Mouse (Mus musculus) kidney, adult 2 months (tissue): ENCODE results near the gene Psma6.

Source experiments
- CTCF ChIP-seq: fragments of 200-500 bp; conservative IDR thresholded peaks from 2 replicates; pipeline ENCODE4 v1.5.1; 2011; ENCODE audit warnings: low read depth, mild to moderate bottlenecking, control low read depth, low read length, moderate library complexity, mixed read lengths; ENCODE audit not compliant: insufficient read depth, insufficient read length
- POLR2A ChIP-seq: fragments of 200-500 bp; IDR thresholded peaks from one replicate; pipeline ENCODE4 v1.6.1; 2011; ENCODE audit warnings: low read depth, low read length, control low read depth

DNA sequence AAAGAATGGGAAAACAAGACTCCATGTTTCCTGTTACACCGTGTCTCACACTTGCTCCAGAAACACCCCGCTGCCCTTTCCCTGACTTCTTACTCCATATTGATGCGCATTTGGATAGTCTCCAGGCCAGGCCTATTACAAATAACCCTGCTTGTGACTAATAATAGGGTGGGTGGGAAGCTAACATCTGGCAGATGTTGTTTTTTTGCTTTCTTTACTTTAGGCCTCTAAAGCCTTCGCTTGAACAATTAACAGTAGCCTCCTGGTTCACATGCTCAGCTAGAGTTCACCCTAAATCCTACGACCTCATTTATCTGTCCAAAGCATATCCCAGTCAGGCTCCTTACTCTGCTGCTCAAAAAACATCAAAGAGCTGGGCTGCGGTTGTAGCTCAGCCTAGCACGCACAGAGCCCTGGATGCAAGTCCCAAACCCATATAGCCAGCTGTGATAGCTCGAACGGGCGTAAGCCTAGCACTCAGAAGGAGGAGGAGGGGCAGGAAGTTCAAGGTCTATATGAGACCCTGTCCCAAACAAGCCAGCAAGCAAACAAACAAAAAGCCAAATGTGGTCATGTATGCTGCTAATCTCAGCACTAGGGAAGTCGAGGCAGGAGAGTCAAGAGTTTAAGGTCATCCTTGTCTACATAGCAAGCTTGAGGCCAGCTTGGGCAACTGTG lies 3.9 kb downstream of the Psma6 start:
- TF ChIP-seq CTCF (no peak), POLR2A (no peak)
